Mouse (Mus musculus) neural tube, embryonic 12.5 days (tissue): ENCODE measurements at regions not wholly inside any gene's neighbourhood (a gene's known extent, or its start where the extent isn't known, plus 50 kb on each side); places are given as distances from the start of the nearest gene placed in this dataset.
A peak's percentile ranks its signal among the peaks of the same experiment; 100 is the strongest.

ENCODE experiments used
- ATAC-seq: fragments of 200-750 bp; cut with Nextera tagmentation; 2 replicates; pipeline ENCODE4 v1.8.0; 2017; ENCODE audit warnings: low read depth, mild to moderate bottlenecking, moderate TSS enrichment, moderate library complexity; ENCODE audit not compliant: low FRiP score
- H3K27ac ChIP-seq: fragments of 300-500 bp; sonication (generic); 2 replicates; pipeline ENCODE4 v1.5.1; 2016
- H3K27me3 ChIP-seq: fragments of 300-500 bp; sonication (generic); replicated peaks from 2 replicates; pipeline ENCODE4 v1.6.1; 2016; ENCODE audit warnings: mild to moderate bottlenecking
- H3K36me3 ChIP-seq: fragments of 300-500 bp; sonication (generic); 2 replicates; pipeline ENCODE4 v1.6.1; 2016; ENCODE audit warnings: mild to moderate bottlenecking
- H3K4me1 ChIP-seq: fragments of 300-500 bp; sonication (generic); 2 replicates; pipeline ENCODE4 v1.6.1; 2016
- H3K4me2 ChIP-seq: fragments of 300-500 bp; sonication (generic); replicated peaks from 2 replicates; pipeline ENCODE4 v1.6.1; 2016; ENCODE audit warnings: mild to moderate bottlenecking
- H3K4me3 ChIP-seq: fragments of 300-500 bp; sonication (generic); 2 replicates; pipeline ENCODE4 v1.5.1; 2016
- H3K9ac ChIP-seq: fragments of 300-500 bp; sonication (generic); 2 replicates; pipeline ENCODE4 v1.6.1; 2016; ENCODE audit warnings: mild to moderate bottlenecking
- H3K9me3 ChIP-seq: fragments of 300-500 bp; sonication (generic); 2 replicates; pipeline ENCODE4 v1.6.1; 2016; ENCODE audit warnings: mild to moderate bottlenecking
- WGBS: fragments of 180-500 bp; shearing (Covaris S2); methylation state at CpG from one replicate; pipeline ENCODE4 v1.1.7; 2016; 5-methylcytosine and 5-hydroxymethylcytosine counted together

DNA sequence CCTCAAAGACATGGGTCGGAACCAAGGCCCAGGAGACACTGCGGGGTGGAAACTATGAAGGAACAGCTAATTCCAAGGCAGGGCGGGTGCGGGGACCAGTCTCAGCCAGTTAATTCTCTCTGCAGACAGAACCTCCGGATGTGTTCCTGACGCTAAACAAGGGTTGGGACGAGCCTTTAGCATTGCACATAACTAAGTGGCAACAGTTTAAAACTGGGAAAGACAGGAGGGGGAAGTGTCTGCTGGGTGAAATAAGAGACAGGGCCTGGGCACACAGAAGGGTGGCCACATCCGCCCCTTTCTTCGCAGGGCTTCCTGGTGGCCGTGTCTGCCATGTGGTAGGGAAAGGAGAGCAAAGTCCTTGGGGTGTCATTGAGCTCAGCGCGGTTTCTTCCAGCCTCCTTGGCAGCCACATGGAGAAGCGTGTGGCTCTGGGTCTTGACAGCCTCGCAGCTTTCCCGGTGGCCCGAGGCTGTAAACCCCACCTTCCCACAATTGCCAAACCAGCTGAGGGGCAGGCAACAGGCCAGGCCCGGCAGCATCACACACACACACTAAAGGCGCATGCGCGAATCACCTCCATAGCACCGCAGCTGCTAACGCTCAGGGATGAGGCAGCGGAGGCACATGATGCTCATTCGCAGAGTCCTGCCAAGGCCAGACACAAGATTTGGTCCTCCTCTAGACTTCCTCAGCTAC, 95.8 kb downstream of the Cpn2 start:
- Histone ChIP-seq H3K27me3 (no peaks in the 10 kb centered on the region), H3K9ac (no peak overlapping the region), H3K4me3 (no peak overlapping the region), H3K27ac (no peak overlapping the region), H3K4me1 (peaks cover 25% of the 10 kb centered on the region), H3K4me2 (0 out of 2 replicates have a peak overlapping the region, but pooled peaks have one; percentile 4), H3K36me3 (no peaks in the 10 kb centered on the region), H3K9me3 (no peaks in the 10 kb centered on the region)
- 68% methylated on average over 24 of the region's 24 CpGs for WGBS
- 0 out of 2 replicates have a peak, but pooled peaks have one; percentile 50 for ATAC-seq

DNA sequence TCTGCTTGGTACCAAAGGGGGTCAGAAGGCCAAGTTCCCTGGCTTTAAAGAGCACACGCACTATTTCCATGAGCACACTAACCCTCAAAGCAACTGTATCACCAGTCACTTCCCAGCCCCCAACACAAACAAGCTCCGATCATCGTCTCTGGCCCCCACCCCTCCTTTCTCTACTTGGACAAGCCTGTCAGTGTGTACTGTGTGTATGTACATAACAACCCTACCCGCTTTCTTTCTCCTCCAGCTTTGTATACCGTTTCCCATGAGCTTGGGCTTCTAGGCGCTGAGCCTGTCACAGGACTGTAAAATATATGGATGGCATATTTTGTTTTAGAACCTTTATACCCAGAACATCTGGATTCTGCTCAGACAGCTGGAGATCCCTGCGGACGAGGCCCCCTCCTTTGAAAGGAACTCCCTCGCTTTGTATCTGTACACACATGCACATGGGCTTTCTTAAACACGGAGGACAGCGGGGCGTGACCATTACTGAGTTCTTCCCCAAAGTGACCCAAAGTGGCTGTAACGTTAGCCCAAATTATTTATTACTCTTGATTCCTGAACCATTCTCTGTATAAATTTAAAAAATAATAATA, 95.1 kb downstream of the Cpn2 start:
- peaks cover 25% of the 10 kb centered on the region for H3K4me1 ChIP-seq
- H3K27ac ChIP-seq: no peak overlapping the region
- no peak overlapping the region for H3K4me3 ChIP-seq
- no peaks in the 10 kb centered on the region for H3K36me3 ChIP-seq
- no peak overlapping the region for H3K9ac ChIP-seq
- 0 out of 2 replicates have a peak overlapping the region, but pooled peaks have one; percentile 4 for H3K4me2 ChIP-seq
- 53% methylated on average over 13 of the region's 13 CpGs for WGBS
- no peaks in the 10 kb centered on the region for H3K9me3 ChIP-seq
- H3K27me3 ChIP-seq: no peaks in the 10 kb centered on the region
- 0 out of 2 replicates have a peak, but pooled peaks have one; percentile 25 for ATAC-seq

DNA sequence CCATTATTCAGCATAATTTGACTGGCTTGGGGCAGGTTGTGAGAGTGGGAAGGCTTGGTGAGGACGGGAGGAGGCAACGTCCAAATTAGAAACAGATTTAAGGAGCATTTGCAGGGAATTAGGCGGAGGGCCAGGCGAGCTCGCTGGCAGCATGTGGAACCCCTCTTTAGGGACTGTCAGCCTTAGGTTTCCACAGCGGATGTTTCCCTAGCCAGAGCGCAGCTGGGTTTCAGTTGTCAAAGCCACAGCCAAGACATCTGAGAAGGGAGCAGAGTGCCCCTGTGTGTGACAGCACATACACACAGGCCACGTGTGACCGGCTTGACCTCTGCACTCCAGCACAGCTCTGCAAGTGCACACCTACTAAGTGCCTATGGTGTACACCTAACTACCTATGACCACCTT, 94.5 kb downstream of the Cpn2 start:
- H3K9ac ChIP-seq: no peak overlapping the region
- no peaks in the 10 kb centered on the region for H3K27me3 ChIP-seq
- H3K9me3 ChIP-seq: no peaks in the 10 kb centered on the region
- H3K4me2 ChIP-seq: 0 out of 2 replicates have a peak overlapping the region, but pooled peaks have one; percentile 9
- peaks cover 25% of the 10 kb centered on the region for H3K4me1 ChIP-seq
- ATAC-seq: 0 out of 2 replicates have a peak, but pooled peaks have one; percentile 48
- H3K36me3 ChIP-seq: no peaks in the 10 kb centered on the region
- no peak overlapping the region for H3K4me3 ChIP-seq
- no peak overlapping the region for H3K27ac ChIP-seq
- 49% methylated on average over 9 of the region's 9 CpGs for WGBS

DNA sequence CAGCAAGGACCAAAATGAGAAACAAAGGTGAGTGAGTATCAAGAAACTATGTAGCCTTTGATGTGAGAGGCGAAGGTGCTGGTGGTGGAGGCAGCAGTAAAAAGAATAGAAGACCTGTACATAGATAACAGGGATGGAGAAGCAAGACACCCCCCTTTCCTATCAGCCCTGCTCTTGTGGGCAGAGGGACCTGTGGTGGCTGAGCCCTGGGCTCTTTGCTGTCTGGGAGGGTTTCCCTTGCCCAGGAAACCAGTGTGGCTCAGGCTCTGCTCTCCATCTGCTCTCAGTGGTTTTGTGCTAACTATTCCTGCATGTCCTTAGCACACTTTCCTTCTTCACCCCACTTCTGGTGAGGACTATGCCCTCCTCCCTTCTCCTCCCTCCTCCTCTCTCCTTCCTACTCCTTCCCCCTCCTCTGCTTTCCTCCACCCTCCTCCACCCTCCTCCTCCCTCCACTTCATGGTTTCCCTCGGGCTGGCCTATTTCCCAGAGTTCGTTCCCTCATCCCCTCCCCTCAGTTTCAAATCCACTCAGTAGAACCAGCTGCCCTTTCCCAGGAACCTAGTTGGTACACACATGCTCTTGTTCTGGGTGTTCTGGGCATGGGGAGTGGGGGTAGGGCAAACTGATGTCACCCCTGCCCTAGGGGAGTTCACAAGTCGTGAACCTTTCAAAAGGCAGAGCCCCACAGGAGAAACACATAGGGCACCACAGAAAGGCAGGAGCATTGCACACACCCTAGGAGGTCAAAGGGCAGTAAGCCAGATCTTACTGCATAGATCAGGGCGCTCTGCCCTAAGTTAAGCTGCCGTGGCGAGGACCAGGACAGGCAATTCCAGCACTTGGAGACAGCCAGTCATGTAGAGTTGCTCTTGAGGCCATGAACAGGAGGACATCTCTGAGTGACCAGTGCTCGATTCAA, 93.1 kb downstream of the Cpn2 start:
- H3K4me2 ChIP-seq: no peak overlapping the region
- H3K4me1 ChIP-seq: peaks cover 34% of the 10 kb centered on the region
- no peaks in the 10 kb centered on the region for H3K9me3 ChIP-seq
- H3K36me3 ChIP-seq: no peaks in the 10 kb centered on the region
- 55% methylated on average over 8 of the region's 8 CpGs for WGBS
- no peak overlapping the region for H3K4me3 ChIP-seq
- no peak overlapping the region for H3K9ac ChIP-seq
- no peak for ATAC-seq
- H3K27ac ChIP-seq: no peak overlapping the region
- no peaks in the 10 kb centered on the region for H3K27me3 ChIP-seq

DNA sequence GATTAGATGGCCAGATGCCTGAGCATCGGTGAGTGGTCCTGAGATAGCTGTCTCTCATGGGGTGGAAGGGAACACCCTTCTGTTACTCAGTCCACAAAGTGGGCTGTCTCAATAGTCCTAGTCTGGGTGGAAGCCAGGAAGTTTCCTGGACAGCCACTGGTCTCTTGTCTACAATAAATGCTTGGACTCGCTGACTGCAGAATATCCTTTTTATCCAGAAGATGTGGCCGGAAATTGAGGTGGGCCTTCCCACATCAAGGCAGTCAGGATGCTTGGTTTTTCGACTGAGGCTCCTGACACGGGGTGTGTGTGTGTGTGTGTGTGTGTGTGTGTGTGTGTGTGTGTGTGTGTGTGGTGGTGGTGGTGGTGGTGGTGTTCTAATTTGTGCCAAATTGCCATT, 91.0 kb downstream of the Cpn2 start:
- Histone ChIP-seq H3K4me3 (no peak overlapping the region), H3K36me3 (no peaks in the 10 kb centered on the region), H3K27ac (no peak overlapping the region), H3K9me3 (no peaks in the 10 kb centered on the region), H3K4me1 (peaks cover 34% of the 10 kb centered on the region), H3K9ac (no peak overlapping the region), H3K4me2 (no peak overlapping the region), H3K27me3 (0 out of 2 replicates have a peak, but pooled peaks cover 4% of the 10 kb centered on the region)
- no peak for ATAC-seq
- WGBS: 87% methylated on average over 5 of the region's 5 CpGs

DNA sequence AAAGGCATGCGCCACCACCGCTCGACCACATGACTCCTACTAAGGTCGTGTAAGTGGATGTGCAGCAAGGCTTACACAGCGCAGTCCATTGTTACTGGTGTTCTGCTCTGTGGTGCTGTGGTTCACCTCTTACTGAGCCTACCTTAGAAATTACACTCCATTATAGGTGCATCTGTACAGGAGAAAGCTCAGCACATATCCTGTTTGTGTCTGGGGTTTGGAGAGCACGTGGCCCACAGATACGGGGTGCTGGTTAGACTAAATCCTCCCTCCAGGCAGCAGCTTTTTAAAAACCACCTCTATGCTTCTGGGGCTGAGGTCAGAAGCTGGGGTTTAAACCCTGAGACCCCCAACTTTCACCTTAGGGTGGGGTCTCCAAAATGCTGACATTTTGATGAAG, 89.5 kb downstream of the Cpn2 start:
- no peak for ATAC-seq

DNA sequence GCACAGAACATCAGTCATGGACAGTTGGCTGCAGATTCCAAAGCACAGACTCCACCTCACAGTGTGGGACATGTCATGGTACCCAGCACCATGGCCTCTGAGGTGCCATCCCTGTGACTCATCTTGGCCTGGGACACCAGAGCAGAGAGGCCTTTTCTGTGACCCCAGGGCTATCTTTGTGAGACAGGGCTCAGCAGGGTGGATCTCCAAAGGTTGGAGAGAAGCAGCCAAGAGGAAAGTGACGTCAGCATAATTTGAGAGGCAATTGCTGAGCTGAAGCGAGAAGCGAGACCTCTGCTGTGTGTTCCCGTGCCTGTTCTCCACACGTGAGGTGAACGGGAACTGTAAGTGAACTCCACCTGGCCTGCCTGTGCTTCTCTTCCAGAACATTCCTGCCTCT, 88.7 kb downstream of the Cpn2 start:
- H3K27me3 ChIP-seq: 0 out of 2 replicates have a peak, but pooled peaks cover 8% of the 10 kb centered on the region

More for the DNA sequence above, 89.5 kb downstream of the Cpn2 start:
- WGBS: 82% methylated on average over 7 of the region's 7 CpGs
- H3K27ac ChIP-seq: no peak overlapping the region
- peaks cover 21% of the 10 kb centered on the region for H3K4me1 ChIP-seq
- H3K4me2 ChIP-seq: no peak overlapping the region
- 0 out of 2 replicates have a peak, but pooled peaks cover 4% of the 10 kb centered on the region for H3K27me3 ChIP-seq
- no peaks in the 10 kb centered on the region for H3K36me3 ChIP-seq
- no peak overlapping the region for H3K4me3 ChIP-seq
- H3K9me3 ChIP-seq: no peaks in the 10 kb centered on the region
- H3K9ac ChIP-seq: no peak overlapping the region

DNA sequence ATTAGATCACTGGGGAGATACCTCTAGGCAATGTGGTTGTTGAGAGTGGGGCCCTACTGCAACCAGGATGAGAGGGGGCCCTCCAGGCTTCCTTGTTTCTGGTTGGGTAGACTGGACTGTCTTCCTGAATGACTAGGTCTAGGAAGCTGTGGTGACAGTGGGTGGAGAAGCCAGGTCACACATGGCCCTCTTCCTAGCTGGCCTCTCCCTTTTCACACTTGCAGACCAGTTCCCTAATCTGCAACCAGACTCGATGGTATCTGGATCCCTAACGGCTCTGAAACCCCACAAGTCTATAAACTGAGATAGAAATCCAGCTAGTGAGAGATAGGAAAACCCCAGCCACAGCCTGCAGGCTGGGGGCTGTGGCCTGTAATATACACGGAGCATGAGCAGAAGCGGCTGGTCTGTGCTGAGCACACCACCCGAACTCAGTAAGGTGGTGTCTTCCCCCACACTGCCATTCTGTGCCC, 87.8 kb downstream of the Cpn2 start:
- Histone ChIP-seq H3K27me3 (0 out of 2 replicates have a peak, but pooled peaks cover 8% of the 10 kb centered on the region), H3K9ac (no peak overlapping the region), H3K36me3 (no peaks in the 10 kb centered on the region), H3K9me3 (no peaks in the 10 kb centered on the region), H3K4me3 (no peak overlapping the region), H3K4me1 (peaks cover 12% of the 10 kb centered on the region), H3K4me2 (no peak overlapping the region), H3K27ac (no peak overlapping the region)
- 88% methylated on average over 5 of the region's 5 CpGs for WGBS
- ATAC-seq: no peak

More for the DNA sequence above, 88.7 kb downstream of the Cpn2 start:
- no peak overlapping the region for H3K4me2 ChIP-seq
- H3K36me3 ChIP-seq: no peaks in the 10 kb centered on the region
- H3K9me3 ChIP-seq: no peaks in the 10 kb centered on the region
- H3K4me3 ChIP-seq: no peak overlapping the region
- no peak for ATAC-seq
- 34% methylated on average over 6 of the region's 6 CpGs for WGBS
- H3K27ac ChIP-seq: no peak overlapping the region
- no peak overlapping the region for H3K9ac ChIP-seq
- H3K4me1 ChIP-seq: peaks cover 15% of the 10 kb centered on the region

DNA sequence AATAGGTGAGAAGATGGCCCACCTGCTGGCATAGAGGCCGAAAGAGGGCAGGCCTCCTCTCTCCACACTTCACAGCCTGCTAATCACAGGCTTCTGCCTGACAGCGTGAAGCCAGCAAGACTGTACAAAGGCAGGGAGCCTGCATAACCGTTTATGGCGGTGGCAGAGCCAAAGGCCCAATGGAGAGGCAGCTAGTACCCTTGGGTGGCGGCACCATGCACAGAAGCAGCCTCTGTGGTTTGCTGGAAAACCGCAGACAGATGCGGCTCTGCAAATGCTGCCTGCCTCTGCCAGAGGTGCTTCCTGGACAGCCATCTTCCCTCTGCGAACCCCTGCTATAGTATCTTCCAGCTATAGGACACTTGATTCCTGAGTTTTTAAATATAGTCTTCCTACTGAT, 86.2 kb downstream of the Cpn2 start:
- WGBS: 55% methylated on average over 8 of the region's 8 CpGs
- H3K9me3 ChIP-seq: no peaks in the 10 kb centered on the region
- H3K4me2 ChIP-seq: no peak overlapping the region
- no peak overlapping the region for H3K27ac ChIP-seq
- H3K4me1 ChIP-seq: peaks cover 21% of the 10 kb centered on the region
- H3K4me3 ChIP-seq: no peak overlapping the region
- no peak overlapping the region for H3K9ac ChIP-seq
- no peak for ATAC-seq
- no peaks in the 10 kb centered on the region for H3K36me3 ChIP-seq
- H3K27me3 ChIP-seq: peaks cover 12% of the 10 kb centered on the region; the same call in 1 of the 2 replicates

DNA sequence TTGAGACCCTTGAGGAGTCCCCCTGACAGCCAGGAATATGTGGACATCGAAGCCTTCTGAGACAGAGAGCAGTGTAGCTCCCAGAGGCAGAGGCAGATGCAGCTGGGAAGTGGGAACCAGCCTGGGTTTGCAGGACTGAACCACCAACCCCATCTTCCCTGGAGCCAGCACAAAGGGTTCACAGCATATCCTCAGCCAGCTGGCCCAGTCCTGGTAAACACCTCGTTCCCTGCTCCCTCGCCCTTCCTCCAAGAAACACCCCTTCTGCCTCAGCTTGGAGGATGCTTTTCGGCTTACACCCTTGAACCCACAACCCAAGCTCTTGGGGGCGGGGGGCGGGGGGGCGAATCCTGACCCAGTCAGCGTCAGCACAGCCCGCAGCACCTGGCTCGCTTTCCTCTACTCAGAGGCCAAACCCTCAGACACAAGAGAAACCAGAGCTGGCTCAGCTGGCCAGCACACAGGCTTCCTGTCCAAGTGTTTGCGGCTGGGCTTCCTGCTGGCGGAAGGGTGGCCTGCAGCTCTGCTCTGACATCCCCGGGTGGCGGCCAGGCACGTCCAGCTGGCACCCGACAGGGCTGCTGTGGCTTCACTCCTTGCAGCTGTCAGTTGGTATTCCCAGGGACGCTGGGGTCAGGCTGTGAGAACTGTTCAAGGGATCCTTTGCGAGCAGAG, 82.6 kb downstream of the Cpn2 start:
- H3K27ac ChIP-seq: no peak overlapping the region
- no peak overlapping the region for H3K4me2 ChIP-seq
- 32% methylated on average over 18 of the region's 18 CpGs for WGBS
- peaks cover 22% of the 10 kb centered on the region for H3K4me1 ChIP-seq
- peaks cover 25% of the 10 kb centered on the region for H3K27me3 ChIP-seq
- H3K4me3 ChIP-seq: no peak overlapping the region
- ATAC-seq: peak; percentile 24; the same call in 1 of the 2 replicates
- H3K9ac ChIP-seq: 0 out of 2 replicates have a peak overlapping the region, but pooled peaks have one; percentile 13
- no peaks in the 10 kb centered on the region for H3K9me3 ChIP-seq
- no peaks in the 10 kb centered on the region for H3K36me3 ChIP-seq

DNA sequence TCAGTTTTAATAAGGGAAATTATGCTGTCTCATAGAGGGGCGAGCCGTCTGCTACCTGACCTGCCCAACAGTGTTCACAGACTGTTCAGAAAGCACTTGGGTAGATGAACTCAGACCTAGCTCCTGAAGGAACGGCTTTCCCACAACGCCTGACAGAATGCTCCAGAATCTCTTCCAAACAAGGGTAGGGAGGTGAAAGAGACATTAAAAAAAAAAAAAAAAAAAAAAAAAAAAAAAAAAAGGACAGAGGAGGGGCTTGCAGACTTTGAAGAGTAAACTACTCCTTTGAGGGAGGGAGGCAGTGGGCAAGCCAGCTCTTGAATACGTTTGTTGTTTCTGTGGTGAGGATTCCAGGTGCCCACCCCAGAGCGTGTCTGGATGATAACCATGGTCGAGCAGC, 81.6 kb downstream of the Cpn2 start:
- H3K27ac ChIP-seq: no peak overlapping the region
- peaks cover 31% of the 10 kb centered on the region for H3K27me3 ChIP-seq
- whole genome bisulfite sequencing: 60% methylated on average over 7 of the region's 7 CpGs
- ATAC-seq: no peak
- H3K9me3 ChIP-seq: no peaks in the 10 kb centered on the region
- no peak overlapping the region for H3K4me3 ChIP-seq
- H3K4me1 ChIP-seq: peaks cover 22% of the 10 kb centered on the region
- no peak overlapping the region for H3K9ac ChIP-seq
- no peak overlapping the region for H3K4me2 ChIP-seq
- no peaks in the 10 kb centered on the region for H3K36me3 ChIP-seq
